Mouse (Mus musculus): ENCODE results near the gene Mapk8ip3. TPM values are rescaled to one million over a fixed set of nuclear protein-coding genes. Genes with fewer than 3 reads are reported as not detected.

Gene Mapk8ip3
- polyA plus RNA-seq, 1 experiment from 2014 or later = 28.0 TPM

DNA sequence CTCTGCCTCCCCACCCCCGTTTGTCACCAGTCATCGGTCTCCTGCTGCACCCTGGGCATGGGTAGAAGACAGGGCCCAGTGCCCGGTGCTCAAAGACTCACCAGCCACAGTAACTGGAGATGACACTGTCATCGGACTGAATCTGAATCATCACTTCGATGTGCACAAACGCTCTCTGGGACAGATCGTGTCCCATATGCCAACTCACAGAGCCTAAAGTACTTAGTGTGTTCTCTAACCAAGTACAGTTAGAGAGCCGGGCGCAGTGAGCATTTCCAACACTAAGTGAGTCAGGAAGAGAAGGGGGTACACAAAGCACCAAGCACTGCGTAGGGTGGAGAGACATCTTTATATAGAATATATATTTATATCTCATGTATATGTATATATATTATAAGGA is 68.9 kb downstream of the Mapk8ip3 start:
- no peak overlapping the region for H3K4me2 ChIP-seq
- H3K9me3 ChIP-seq (ENCODE audit: control insufficient read depth, low read length) = no peaks in the 10 kb centered on the region
- H3K9ac ChIP-seq (ENCODE audit: low read depth, low read length) = no peak overlapping the region
- no peaks in the 10 kb centered on the region for H3K4me1 ChIP-seq (replicated peaks; ENCODE audit: control insufficient read depth, insufficient read depth, low read length)
- ATAC-seq (replicated peaks; ENCODE audit: low FRiP score) = no peak
- H3K4me3 ChIP-seq (ENCODE audit: low read depth, low read length) = no peak overlapping the region
- no peak overlapping the region for H3K27ac ChIP-seq (ENCODE audit: low read depth, low read length)
- DNase-seq (ENCODE audit: low spot score) = no peak
- no peaks in the 10 kb centered on the region for H3K27me3 ChIP-seq (replicated peaks; ENCODE audit: control insufficient read depth, insufficient read depth, low read length)
- peaks cover 2% of the 10 kb centered on the region; the same call in 1 of the 2 replicates for H3K36me3 ChIP-seq (ENCODE audit: control insufficient read depth, insufficient read depth, low read length)
- 93% methylated on average over 10 of the region's 10 CpGs for WGBS

DNA sequence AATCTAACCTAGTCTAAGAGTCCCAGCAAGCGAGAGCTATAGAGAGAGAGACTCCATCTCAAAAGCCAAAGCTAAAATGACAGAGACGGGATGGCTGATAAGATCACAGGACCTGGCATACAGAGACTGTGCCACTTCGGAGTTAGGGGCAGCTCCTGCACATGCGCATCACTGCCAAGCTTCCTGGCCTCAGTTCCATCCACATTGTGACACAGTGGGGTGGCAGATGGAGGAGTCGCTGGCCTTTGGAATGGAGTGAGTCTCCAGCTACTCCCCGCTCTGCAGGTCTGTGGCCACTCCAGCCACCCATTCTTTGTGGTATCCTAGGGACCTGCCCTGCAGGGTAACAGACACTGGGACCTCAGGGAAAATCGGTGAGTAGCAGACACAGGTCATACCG is 71.0 kb downstream of the Mapk8ip3 start, which contains the start of gene Igfals:
Gene Igfals (plus strand): TSS at position 222 of the 400 bp plus-strand sequence.
- H3K4me1 ChIP-seq (replicated peaks; ENCODE audit: control insufficient read depth, insufficient read depth, low read length) = no peaks in the 10 kb centered on the region
- no peaks in the 10 kb centered on the region for H3K9me3 ChIP-seq (ENCODE audit: control insufficient read depth, low read length)
- H3K9ac ChIP-seq (ENCODE audit: low read depth, low read length) = no peak within 1 kb of the TSS
- no peaks in the 10 kb centered on the region for H3K27me3 ChIP-seq (replicated peaks; ENCODE audit: control insufficient read depth, insufficient read depth, low read length)
- WGBS = 86% methylated on average over 8 of the region's 8 CpGs
- H3K4me3 ChIP-seq (ENCODE audit: low read depth, low read length) = no peak within 1 kb of the TSS
- DNase-seq (ENCODE audit: low spot score) (no peak), ATAC-seq (replicated peaks; ENCODE audit: low FRiP score) (no peak)
- H3K4me2 ChIP-seq = no peak within 1 kb of the TSS
- H3K27ac ChIP-seq (ENCODE audit: low read depth, low read length) = no peak within 1 kb of the TSS
- H3K36me3 ChIP-seq (ENCODE audit: control insufficient read depth, insufficient read depth, low read length) = peaks cover 5% of the 10 kb centered on the region; the same call in 1 of the 2 replicates

DNA sequence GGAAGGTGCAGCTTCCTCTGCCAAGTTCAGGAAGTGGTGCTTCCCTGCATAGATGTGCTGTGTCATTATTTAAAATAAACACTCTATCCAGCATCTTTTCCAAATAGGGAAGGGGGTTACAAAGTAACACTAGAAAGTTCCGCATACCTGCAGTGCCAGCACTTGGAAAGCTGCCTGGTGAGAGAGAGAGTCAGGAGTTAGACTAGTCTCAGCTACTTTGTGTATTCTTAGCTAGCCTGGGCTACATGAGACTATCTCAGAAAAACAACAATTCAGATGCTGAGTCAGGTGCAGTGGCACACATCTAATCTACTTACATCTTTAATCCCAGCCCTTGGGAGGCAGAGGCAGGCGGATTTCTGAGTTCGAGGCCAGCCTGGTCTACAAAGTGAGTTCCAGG is 75.0 kb downstream of the Mapk8ip3 start:
- no peak overlapping the region for H3K4me3 ChIP-seq (ENCODE audit: low read depth, low read length)
- no peak for DNase-seq (ENCODE audit: low spot score)
- ATAC-seq (replicated peaks; ENCODE audit: low FRiP score) = no peak
- no peaks in the 10 kb centered on the region for H3K27me3 ChIP-seq (replicated peaks; ENCODE audit: control insufficient read depth, insufficient read depth, low read length)
- WGBS = 91% methylated on average over 3 of the region's 3 CpGs
- H3K9me3 ChIP-seq (ENCODE audit: control insufficient read depth, low read length) = no peaks in the 10 kb centered on the region
- H3K4me1 ChIP-seq (replicated peaks; ENCODE audit: control insufficient read depth, insufficient read depth, low read length) = peaks cover 12% of the 10 kb centered on the region
- H3K4me2 ChIP-seq = no peak overlapping the region
- no peak overlapping the region for H3K9ac ChIP-seq (ENCODE audit: low read depth, low read length)
- peaks cover 6% of the 10 kb centered on the region; the same call in 1 of the 2 replicates for H3K36me3 ChIP-seq (ENCODE audit: control insufficient read depth, insufficient read depth, low read length)
- no peak overlapping the region for H3K27ac ChIP-seq (ENCODE audit: low read depth, low read length)

DNA sequence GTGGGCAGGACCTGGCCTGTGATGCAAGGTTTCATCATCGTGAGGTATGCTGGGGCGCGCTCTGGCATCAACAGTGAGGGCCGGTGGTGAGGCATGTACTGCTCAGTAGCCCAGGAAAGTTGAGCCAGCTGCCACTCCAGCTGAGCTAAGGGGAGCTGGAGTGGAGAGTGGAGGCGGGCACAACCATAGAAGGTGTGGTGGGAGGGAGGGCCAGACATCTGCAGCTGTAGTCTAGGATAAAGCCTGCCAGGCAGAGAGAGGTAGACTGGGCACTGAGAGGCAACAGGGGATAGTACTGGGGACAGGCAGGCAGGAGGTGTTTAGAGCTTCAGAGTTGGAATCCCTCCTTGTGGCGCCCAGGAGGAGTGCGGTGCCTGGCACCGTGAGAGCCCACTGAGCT is 76.7 kb downstream of the Mapk8ip3 start:
- DNase-seq (ENCODE audit: low spot score) (no peak), ATAC-seq (replicated peaks; ENCODE audit: low FRiP score) (no peak; the same call in 1 of the 2 replicates)
- H3K4me1 ChIP-seq (replicated peaks; ENCODE audit: control insufficient read depth, insufficient read depth, low read length) = peaks cover 12% of the 10 kb centered on the region
- 85% methylated on average over 8 of the region's 8 CpGs for WGBS
- H3K4me3 ChIP-seq (ENCODE audit: low read depth, low read length) = no peak overlapping the region
- no peak overlapping the region for H3K9ac ChIP-seq (ENCODE audit: low read depth, low read length)
- no peak overlapping the region for H3K27ac ChIP-seq (ENCODE audit: low read depth, low read length)
- H3K4me2 ChIP-seq = no peak overlapping the region
- no peaks in the 10 kb centered on the region for H3K9me3 ChIP-seq (ENCODE audit: control insufficient read depth, low read length)
- peaks cover 7% of the 10 kb centered on the region; the same call in 1 of the 2 replicates for H3K36me3 ChIP-seq (ENCODE audit: control insufficient read depth, insufficient read depth, low read length)
- H3K27me3 ChIP-seq (replicated peaks; ENCODE audit: control insufficient read depth, insufficient read depth, low read length) = no peaks in the 10 kb centered on the region

DNA sequence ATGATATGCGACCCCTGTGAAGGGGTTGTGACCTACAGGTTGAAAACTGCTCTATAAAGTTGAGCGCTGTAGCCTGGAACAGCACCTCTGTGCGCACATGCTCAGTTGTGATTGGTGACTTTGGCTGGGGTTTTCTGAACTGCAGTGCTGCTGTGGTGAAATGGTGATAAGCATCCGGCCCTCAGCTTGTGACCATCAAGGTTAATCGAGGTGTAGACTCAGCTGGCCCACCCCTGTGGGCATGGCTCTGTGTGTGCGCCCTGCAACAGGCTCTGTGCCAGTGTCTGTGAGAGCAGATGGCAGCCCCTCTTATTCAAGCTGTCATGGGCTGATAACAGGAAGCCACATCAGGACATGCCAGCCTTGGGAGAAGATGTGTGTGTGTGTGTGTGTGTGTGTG is 77.8 kb downstream of the Mapk8ip3 start:
- H3K9ac ChIP-seq (ENCODE audit: low read depth, low read length) = no peak overlapping the region
- H3K27me3 ChIP-seq (replicated peaks; ENCODE audit: control insufficient read depth, insufficient read depth, low read length) = no peaks in the 10 kb centered on the region
- H3K4me2 ChIP-seq = no peak overlapping the region
- ATAC-seq (replicated peaks; ENCODE audit: low FRiP score) (peak; percentile 90), DNase-seq (ENCODE audit: low spot score) (no peak)
- no peak overlapping the region for H3K27ac ChIP-seq (ENCODE audit: low read depth, low read length)
- WGBS = 74% methylated on average over 6 of the region's 6 CpGs
- no peaks in the 10 kb centered on the region for H3K9me3 ChIP-seq (ENCODE audit: control insufficient read depth, low read length)
- H3K4me3 ChIP-seq (ENCODE audit: low read depth, low read length) = no peak overlapping the region
- peaks cover 12% of the 10 kb centered on the region for H3K4me1 ChIP-seq (replicated peaks; ENCODE audit: control insufficient read depth, insufficient read depth, low read length)
- H3K36me3 ChIP-seq (ENCODE audit: control insufficient read depth, insufficient read depth, low read length) = peaks cover 9% of the 10 kb centered on the region; the same call in 1 of the 2 replicates

DNA sequence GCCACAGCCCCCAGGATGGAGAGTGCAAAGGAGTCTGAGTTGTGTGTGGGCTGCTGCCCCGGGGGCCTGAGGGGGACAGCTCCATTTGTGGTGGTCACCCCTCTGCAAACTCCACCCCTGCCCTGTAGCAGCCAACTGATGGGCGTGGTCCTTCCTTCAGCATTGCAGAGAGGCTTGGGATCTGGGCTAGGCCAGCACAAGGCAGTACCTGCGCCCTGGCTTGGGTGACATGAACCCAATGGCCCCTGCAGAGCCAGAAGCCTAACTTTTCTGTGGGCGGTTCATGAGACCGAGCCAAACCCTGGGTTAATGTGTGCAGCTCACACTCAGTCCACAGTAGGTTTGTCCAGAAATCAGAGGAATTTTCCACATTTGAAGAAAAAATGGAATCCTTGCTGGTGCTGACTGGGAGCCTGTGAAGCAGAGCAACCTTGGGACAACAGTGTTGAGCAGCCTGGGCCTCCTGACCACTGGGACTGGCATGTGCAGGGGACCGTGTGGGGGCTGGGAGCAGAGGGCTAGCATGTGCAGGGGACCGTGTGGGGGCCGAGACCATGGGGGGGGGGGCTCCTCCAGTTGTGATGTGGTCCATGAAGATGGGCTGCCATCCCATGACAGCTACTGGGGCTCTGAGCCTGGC is 78.8 kb downstream of the Mapk8ip3 start:
- DNase-seq (ENCODE audit: low spot score) (no peak), ATAC-seq (replicated peaks; ENCODE audit: low FRiP score) (peak; percentile 33; the same call in 1 of the 2 replicates)
- Histone ChIP-seq H3K9me3 (ENCODE audit: control insufficient read depth, low read length) (no peaks in the 10 kb centered on the region), H3K36me3 (ENCODE audit: control insufficient read depth, insufficient read depth, low read length) (peaks cover 12% of the 10 kb centered on the region; the same call in 1 of the 2 replicates), H3K4me1 (replicated peaks; ENCODE audit: control insufficient read depth, insufficient read depth, low read length) (peaks cover 12% of the 10 kb centered on the region), H3K4me2 (no peak overlapping the region), H3K9ac (ENCODE audit: low read depth, low read length) (peak overlapping the region; percentile 3; the same call in 1 of the 2 replicates), H3K4me3 (ENCODE audit: low read depth, low read length) (no peak overlapping the region), H3K27ac (ENCODE audit: low read depth, low read length) (no peak overlapping the region), H3K27me3 (replicated peaks; ENCODE audit: control insufficient read depth, insufficient read depth, low read length) (no peaks in the 10 kb centered on the region)
- WGBS = 82% methylated on average over 8 of the region's 8 CpGs

DNA sequence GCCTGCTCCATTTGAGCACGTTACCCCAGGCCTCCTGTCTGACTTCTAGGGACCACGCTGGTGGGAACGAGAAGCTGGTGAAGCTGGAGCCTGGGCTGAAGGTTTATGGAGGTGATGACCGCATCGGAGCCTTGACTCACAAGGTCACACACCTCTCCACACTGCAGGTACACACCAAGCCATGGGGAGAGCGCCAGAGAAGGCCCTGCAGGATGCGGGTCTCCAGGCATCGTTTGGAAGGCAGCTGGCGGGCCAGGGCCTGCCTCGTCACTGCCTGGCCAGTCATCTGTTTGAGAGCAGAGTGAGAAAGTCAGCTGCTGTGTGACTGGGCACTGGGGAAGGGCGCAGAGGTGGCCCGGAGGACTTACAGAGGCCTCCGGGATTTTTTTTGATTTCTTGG is 80.2 kb downstream of the Mapk8ip3 start:
- no peak overlapping the region for H3K9ac ChIP-seq (ENCODE audit: low read depth, low read length)
- H3K4me2 ChIP-seq = no peak overlapping the region
- H3K9me3 ChIP-seq (ENCODE audit: control insufficient read depth, low read length) = no peaks in the 10 kb centered on the region
- ATAC-seq (replicated peaks; ENCODE audit: low FRiP score) (no peak), DNase-seq (ENCODE audit: low spot score) (no peak)
- no peak overlapping the region for H3K27ac ChIP-seq (ENCODE audit: low read depth, low read length)
- peaks cover 12% of the 10 kb centered on the region for H3K4me1 ChIP-seq (replicated peaks; ENCODE audit: control insufficient read depth, insufficient read depth, low read length)
- no peaks in the 10 kb centered on the region for H3K27me3 ChIP-seq (replicated peaks; ENCODE audit: control insufficient read depth, insufficient read depth, low read length)
- no peak overlapping the region for H3K4me3 ChIP-seq (ENCODE audit: low read depth, low read length)
- WGBS = 85% methylated on average over 13 of the region's 13 CpGs
- peaks cover 15% of the 10 kb centered on the region; the same call in 1 of the 2 replicates for H3K36me3 ChIP-seq (ENCODE audit: control insufficient read depth, insufficient read depth, low read length)

DNA sequence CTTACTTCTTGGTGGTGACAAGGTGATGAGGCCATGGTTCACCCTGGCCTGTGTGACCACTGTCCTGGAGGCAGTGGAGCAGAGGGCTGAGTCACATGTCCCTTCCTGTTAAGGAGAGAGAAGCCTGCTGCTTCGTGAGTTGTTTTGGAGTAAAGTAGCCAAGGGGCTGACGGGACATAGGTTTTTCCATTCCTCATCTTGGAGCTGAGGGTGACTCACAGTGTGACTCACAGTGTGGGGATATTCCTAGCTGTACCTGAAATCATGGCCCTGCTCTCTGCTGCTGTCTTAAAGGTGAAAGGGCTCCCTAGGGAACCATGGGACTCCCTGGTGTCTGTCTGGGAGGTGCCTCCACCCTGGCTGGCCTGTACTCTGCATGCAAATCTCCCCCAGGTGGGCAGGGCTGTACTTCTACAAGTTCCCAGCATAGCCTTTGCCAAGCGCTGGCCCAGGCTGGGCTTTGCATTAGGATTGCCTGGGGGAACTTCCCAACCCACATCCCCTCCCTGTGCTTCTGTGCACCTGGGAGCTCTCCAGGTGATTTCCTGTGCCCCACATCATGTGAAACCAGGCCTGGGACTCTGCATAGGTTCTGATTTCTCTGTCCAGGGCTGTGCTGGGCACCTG is 80.8 kb downstream of the Mapk8ip3 start:
- H3K9me3 ChIP-seq (ENCODE audit: control insufficient read depth, low read length) = no peaks in the 10 kb centered on the region
- peaks cover 18% of the 10 kb centered on the region for H3K4me1 ChIP-seq (replicated peaks; ENCODE audit: control insufficient read depth, insufficient read depth, low read length)
- DNase-seq (ENCODE audit: low spot score) = no peak
- WGBS = 77% methylated on average over 3 of the region's 3 CpGs
- H3K27me3 ChIP-seq (replicated peaks; ENCODE audit: control insufficient read depth, insufficient read depth, low read length) = no peaks in the 10 kb centered on the region; the same call in 1 of the 2 replicates
- no peak overlapping the region for H3K4me2 ChIP-seq
- H3K9ac ChIP-seq (ENCODE audit: low read depth, low read length) = no peak overlapping the region
- peaks cover 12% of the 10 kb centered on the region; the same call in 1 of the 2 replicates for H3K36me3 ChIP-seq (ENCODE audit: control insufficient read depth, insufficient read depth, low read length)
- no peak for ATAC-seq (replicated peaks; ENCODE audit: low FRiP score)
- H3K4me3 ChIP-seq (ENCODE audit: low read depth, low read length) = no peak overlapping the region
- H3K27ac ChIP-seq (ENCODE audit: low read depth, low read length) = no peak overlapping the region

Measured in liver, embryonic 11.5 days (tissue).